Mouse (Mus musculus) retina, embryonic 14.5 days (tissue): ENCODE data around the gene Wdr34.
A peak's percentile ranks its signal among the peaks of the same experiment; 100 is the strongest.

Experiments used
- DNase-seq: peaks from one replicate; pipeline ENCODE4 v3.0.0-alpha.2; 2015; ENCODE audit warnings: low spot score

Wdr34 gene

GRCm38 (mm10) chr2:30048699-30049388, at the start of gene Wdr34:
Gene Wdr34, minus strand, starts transcription at chr2:30048881.
- peak; percentile 98 for DNase-seq

GRCm38 (mm10) chr2:30095882-30096527, 47.3 kb upstream of the Wdr34 start:
- DNase-seq, result peak; percentile 76

- peak; percentile 35 for DNase-seq
These were observed 45.5 kb upstream of the Wdr34 start for GRCm38 (mm10) chr2:30094208-30094588.

- DNase-seq, result peak; percentile 95
These were observed 45.0 kb upstream of the Wdr34 start, which contains the start of gene Zdhhc12 for GRCm38 (mm10) chr2:30093471-30094207. Gene Zdhhc12, minus strand, starts transcription at chr2:30093648.

DNA sequence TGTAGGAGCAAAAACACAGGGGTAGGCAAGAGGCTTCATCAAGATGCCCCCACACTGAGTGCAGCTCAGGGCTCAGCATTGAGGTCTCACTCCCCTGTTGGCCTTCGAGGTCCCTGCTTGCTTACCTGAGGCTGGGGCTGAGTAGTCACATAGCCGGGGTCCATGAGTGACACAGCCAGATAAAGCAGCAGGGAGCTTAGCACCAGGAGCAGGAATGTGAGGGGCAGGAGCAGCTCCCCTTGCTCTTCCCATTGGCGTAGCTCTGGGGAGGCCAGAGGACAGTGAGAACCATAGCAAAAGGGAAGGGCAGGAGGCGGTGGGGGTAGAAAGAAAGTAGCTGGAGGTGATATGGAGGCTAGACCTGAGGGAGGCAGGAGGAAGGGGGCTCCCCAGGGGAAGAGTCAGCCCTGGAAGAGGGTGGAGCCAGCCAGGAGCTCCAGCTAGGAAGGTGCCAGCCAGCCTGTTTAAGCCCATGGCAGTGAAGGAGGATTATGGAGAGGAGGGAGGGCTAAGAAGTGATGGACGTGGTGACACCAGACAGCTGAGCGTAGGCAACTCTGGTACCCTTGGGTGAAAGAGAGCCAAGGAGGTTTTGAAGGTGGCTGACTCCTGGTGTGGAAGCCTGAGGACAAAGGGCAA, 43.7 kb upstream of the Wdr34 start:
- no peak for DNase-seq

DNA sequence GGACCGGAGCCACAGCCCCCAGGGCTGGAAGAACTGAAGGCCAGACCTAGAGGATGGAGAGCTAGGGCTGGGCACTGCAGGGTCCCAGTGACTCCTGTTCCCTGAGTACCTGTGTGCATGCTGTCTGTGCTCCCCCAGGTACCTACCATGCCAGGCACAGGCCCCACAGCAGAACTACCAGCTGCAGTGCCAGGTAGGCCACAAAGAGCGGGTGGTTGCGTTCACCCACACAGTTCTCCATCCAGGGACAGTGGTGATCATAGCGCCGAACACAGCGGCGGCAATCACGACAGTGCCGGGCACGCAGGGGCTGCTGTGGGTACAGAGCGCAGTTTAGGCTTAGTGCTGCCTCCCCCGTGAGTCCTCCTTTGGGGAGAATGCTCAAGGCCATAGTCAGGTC, 42.8 kb upstream of the Wdr34 start:
- no peak for DNase-seq

DNA sequence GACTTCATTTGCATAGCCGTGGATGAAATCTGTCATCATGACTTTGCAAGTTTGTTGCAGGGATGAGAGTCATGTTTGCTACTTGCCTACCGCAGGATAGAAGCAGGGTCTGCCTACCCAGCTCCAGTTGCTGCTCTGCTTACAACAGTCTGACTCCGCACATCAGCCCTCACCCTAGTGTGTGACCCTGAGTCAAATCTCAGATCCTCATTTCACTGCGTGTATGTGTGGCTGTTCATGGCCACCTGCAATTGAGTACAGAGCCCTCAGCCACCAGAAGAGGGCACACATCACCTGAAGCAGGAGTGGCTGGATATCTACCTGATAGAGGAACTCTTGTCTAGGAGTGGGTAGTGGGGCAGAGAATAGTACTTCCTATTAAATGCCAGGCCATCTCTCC, 38.6 kb upstream of the Wdr34 start:
- DNase-seq, result no peak

- DNase-seq, result peak; percentile 51
These were observed 36.0 kb upstream of the Wdr34 start for GRCm38 (mm10) chr2:30084632-30085031.

DNA sequence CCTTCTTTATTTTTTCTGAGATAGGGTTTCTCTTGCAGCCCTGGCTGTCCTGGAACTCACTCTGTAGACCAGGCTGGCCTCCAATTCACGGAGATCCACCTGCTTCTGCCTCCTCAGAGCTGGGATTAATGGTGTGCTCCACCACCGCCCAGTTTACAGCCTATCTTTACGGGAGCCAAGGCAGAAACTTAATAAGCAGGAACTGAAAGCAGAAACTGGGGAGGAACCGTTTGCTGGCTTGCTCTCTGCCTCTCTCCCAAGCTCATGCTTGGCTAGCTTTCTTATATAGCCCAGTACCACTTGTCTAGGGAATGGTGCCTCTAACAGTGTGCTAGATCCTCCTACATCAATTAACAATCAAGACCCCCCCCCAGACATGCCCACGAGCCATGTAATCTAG, 35.4 kb upstream of the Wdr34 start:
- DNase-seq, result no peak

DNA sequence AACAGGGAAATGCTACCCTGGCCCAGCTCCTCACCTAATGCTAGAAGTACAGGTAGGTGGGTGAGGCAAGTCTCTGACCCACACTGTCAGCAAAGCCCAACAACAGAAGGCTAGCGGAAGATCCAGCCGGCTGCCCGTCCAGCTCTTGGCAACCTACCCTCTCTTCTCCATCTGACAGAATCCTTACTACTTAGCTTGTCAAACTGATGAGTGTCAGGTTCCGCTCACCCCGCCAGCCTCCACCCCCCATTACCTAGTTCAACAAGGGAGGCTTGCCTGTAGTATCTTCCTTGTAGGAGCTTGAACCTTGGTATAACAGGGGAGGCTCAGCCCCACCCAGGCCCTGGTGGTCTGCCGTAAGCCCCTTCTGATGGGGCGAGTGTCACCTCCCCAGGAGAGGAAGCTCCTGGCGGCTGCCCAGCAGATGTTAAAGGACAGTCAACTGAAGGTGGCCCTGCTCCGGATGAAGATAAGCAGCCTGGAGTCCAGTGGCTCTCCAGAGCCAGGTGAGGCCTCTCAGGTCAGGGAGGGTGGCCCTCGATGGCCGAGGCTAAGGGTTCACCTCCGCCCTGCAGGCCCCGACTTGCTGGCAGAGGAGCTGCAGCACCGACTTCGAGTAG, 31.6 kb upstream of the Wdr34 start:
- no peak for DNase-seq

DNA sequence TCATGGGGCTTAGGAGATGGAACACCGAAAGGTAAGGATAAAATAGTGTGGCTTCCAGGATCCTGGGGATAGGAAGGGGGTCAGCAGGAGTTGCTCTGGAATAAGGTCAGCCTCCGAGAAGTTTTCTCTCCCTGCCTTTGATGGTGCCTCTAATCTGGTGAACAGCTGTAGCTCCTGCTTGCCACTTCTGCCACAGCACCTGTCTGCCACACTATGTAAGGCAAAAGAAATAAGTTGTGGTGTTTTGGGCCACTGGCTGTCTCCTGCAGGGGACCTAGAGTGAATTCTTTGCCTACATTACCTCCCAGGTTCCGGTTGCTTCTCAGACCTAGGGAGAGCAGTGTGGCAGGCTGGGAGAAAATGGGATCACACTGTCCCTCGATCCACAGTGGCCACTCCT, 30.1 kb upstream of the Wdr34 start:
- no peak for DNase-seq

DNA sequence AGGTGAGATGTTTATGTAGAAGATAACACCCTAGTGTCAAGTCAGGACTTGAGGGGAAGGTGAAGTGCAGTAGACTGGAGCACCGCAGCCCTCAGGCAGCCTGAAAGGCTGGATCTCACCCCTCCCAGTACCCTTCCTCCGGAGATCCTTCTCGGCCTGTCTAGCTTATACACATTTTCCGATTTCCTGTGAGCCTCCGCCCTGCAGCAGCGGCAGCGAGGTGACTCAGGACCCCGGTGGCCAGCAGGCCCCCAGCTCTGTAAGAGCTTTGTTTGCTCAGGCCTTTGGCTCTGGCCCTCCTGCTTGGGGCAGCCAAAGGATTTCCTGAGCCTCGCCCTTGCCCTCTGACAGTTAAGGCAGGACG, 29.6 kb upstream of the Wdr34 start:
- no peak for DNase-seq

DNA sequence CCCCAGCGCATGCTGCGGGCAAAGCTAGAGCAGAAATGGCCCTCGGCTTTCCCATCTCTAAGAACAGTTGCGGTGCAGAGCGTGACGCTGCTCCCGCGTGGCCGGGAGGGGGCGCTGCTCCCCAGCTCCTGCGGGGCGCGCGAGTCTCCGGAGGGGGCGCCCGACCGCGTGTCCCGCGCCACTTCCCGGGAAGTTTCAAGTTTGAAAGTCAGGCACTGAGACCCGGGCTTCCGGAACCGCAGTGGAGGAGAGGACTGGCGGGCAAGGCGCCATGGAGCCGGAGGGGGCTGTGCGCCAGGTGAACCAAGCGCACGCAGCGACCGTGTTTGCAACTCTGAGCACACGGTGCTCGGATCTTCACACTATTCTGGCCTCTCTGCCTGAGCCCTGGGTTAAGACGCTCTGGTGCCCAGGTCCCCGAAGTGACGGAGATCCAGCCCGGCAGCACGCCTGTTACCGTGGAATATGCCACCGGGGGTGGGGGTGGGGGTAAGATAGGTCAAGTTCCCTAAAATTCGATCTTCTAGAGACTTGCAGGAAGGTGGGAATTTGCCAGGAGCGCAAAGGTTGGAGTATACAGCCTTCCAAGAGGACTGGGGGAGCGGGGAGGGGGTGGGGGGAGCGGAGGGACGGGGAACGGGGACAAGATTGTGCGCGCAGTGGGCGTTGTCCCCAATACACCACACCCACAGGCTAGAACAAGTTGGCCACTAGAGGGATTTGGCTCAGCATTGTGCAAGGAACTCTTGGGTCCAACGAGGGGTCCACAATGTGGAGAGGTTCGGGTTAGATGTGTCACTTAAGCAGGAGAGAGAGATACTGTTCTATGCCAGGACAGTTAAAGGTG, 29.0 kb upstream of the Wdr34 start, which contains the start of gene Pkn3:
Gene Pkn3, plus strand, starts transcription at position 183 of the 847 bp plus-strand sequence.
- peak; percentile 92 for DNase-seq

GRCm38 (mm10) chr2:30076959-30077358, 28.3 kb upstream of the Wdr34 start:
- no peak for DNase-seq

- no peak for DNase-seq
These were observed 27.8 kb upstream of the Wdr34 start for GRCm38 (mm10) chr2:30076439-30076838.

DNA sequence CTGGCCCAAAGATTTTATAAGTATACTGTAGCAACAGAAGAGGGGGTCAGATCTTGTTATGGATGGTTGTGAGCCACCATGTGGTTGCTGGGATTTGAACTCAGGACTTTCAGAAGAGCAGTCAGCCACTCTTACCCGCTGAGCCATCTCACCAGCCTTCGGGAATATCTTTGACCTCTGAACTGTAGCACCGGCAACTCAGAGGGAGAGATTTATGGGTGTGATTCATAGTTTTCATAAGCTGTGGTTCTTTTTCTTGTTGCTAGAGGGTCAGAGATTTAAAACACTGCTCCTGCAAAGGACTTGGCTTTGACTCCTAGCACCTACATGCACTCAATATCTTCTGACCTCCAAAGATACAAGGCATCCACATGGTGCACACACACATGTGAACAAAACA, 26.9 kb upstream of the Wdr34 start:
- no peak for DNase-seq

DNA sequence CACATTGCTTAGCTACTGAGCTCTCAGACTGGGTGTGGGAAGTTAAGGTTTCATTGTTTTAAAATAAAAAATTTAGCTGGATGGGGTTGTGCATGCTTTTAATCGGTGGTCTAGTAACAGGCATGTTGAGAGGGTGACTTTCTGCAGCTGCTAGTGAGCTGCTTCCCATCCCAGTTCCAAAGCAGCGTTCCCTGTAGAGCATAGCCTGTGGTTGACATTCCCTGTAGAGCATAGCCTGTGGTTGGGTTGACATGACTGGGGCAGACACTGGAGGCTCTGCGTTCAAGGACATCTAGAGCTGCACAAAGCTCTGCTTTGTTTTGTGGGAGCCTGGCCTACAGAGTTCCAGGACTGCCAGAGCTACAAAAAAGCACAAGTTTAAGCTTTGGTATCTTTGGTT, 24.6 kb upstream of the Wdr34 start:
- no peak for DNase-seq

GRCm38 (mm10) chr2:30072875-30073274, 24.2 kb upstream of the Wdr34 start:
- DNase-seq, result no peak

DNA sequence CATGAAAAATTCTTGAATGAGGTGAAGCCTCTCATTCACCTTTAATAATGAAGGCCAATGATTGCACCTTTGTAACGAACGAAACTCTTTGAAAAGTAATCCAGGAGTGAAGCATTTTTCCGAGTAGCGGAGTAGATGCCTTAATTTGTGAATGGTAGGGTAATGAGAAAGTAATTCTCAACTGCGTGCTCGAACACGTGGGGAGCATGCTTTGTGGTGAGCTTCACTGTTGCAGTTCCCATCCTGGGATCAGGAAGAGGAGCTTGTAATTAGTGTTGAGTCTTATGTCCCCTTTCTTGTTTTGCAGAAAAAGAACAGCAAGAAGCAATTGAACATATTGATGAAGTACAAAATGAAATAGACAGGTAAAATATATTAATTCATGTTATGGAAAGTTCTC, 19.3 kb upstream of the Wdr34 start:
- DNase-seq, result no peak

DNA sequence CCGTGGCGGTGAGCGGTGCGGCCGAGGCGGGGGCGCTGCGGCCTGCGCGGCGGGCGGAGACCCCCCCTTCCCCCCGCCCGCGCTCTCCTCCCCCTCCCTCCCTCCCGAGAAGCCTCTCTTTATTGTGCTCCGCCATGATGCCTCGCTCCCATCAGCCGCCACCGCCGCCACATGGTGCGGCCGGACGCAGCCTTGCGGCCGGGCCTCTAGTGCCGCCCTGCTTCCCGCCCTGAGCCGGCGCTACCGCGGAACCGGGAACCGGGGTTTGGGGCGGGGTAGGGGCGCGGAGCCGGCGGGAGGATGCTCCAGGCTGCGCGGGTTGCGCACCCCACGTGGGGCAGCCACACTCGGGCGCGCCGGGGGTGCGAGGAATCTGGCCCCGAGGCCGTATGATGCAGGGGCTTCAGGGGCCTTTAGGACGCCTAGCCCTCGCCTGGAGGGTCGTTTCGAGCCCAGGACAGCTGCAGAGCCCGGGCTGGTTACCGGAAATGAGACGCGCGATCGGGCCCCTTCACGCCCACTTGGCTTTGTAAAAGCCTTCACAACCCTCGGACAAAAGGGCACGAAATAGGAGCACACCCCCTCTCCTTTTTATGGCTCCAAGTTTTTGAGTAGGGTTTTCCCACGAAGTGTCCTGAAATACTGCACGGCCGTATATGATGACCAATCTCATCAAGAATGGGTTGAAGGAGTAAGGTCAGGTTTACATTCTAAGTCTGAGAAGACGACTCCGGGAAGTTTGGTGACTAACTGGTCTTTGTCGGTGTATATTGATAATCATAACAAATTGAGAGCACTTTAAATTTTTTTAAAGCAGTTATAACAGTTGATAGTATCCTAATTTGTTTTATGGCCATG, 18.6 kb upstream of the Wdr34 start:
- DNase-seq, result peak; percentile 62
